Mouse (Mus musculus) fibroblast of lung, adult 2 months (primary cell): ENCODE measurements at regions not wholly inside any gene's neighbourhood (a gene's known extent, or its start where the extent isn't known, plus 50 kb on each side); places are given as distances from the start of the nearest gene placed in this dataset.

ENCODE experiments used
- DNase-seq: peaks from one replicate; pipeline ENCODE4 v3.0.0-alpha.2; 2011; ENCODE audit warnings: low read depth

DNA sequence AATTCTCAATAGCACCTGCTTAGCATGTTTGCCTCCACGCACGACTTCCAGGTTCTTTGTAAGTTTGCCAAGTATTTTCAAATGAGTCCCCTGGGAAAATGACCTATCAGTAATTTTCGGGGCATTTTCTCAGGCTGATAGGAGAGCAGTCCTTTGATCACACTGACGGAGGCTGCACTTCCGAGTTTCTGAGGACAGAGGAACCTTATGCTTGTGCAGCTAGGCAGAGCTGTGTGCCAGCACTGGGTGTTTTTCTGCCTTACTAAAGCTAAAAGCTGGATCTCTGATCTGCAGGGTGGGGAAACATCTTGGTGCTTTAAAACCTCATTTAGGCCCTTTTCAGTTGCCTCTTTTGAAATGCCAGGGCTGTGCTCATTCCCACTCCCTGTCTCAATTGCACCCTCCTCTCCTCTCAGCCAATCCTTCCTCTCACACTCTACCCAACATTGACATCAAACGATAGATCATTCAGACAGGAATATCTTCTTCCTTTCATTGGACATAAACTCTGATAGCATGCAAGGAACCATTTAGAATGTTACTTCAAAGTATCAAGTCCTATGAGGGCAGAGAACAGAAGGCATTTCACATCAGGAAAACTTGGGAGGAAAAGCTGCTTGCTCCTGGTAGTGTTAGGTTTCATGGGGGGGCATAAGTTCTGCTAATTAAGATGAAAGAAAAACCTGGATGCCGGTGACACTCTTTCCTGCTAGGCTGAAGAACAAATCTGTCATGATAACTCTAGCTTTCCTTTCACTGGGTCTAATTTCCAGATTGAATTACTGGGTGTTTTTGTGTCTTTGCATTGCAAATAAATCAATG lies 95.3 kb downstream of the Lurap1l start:
- no peak for DNase-seq

DNA sequence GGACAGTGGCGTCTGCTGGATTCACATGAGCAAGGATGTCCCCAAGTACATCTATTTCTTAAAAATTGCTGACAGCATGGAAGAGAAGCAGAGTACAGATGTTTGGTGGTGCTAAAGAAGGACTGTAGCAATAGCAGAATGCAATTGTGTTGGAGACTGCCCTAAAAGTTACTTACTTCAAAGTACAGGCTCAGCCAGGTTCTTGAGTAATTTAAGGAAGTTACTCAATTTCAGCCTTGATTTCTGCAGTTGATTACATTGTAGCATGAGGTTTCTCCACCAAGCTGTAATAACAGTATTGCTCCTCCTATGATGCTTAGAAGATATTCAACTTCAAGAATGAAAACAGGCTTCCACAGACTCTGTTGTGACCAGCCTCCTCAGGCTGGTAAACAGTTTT lies 96.1 kb downstream of the Lurap1l start:
- DNase-seq = no peak

GRCm38 (mm10) chr4:81021850-81022249 lies 111.4 kb downstream of the Lurap1l start:
- DNase-seq = no peak

DNA sequence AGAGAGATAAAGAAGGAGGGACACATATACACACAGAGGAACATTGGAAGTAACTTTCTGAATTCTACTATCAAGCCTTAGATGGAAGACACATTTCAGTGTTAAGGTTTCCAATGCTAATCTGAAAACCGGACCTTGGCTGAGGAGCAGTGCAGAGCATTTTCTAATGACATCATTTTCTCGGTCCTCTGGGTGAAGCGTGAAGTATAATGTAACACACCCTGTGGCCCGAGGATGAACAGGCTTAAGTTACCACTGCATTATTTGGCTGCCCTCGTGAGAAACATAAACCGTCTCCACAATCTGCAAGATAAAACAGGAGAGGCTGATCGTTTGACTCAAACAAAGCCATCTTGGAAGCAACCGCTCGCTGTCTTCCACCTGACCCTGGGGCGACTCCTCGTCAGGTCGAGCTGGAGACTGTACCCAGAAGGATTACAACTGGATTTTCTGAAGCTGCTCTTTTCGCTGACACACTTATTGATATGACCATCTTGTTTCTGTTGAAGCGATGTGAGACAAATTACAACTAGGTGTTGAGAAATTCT lies 113.1 kb downstream of the Lurap1l start:
- DNase-seq = no peak

- no peak for DNase-seq
Measured at GRCm38 (mm10) chr4:81027558-81027957, 117.1 kb downstream of the Lurap1l start.

DNA sequence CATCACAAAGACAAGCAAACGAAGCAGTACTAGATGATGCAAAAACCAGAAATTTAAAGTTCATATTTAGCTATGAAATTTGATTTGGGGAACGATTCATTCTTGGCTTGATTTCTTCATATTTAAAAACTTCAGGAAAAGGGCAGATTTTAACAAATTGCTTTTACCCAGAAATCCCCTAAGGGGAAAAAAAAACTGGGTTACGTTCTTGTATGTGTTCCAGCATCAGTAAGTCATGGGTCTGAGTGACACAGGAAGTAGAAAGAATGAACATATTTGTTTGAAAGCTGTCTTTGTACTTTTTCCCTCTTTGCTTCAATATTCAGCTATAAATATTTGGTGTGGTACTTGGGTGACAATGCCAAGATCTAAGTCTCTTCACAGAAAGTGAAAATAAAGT lies 120.2 kb downstream of the Lurap1l start:
- no peak for DNase-seq

DNA sequence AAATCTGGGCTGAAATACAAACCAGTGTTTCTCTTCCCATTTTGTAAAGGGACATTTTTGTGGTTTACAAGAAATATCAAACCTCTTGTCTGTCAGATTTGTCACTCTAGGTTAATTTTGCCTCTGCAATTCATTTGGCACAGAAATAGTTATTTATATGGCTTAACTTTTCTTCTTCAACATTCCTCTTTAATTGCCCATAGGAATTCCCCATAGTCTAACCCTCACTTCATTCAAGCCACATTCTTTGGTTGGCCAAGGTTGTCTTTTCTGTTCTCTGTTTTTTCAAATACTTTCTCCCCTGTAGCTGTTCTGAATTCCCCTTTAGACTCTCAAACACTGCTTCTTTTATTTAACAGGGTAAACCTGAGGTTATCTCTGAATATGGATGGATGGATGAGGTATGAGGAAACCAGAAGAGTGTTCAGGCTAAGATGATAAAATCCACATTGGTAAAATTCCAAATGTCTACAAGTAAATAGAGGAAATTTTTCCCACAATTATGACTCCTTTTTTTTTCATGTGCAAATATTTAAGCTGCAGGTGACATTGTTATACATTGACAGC lies 127.0 kb downstream of the Lurap1l start:
- no peak for DNase-seq

GRCm38 (mm10) chr4:81058227-81058626 lies 147.8 kb downstream of the Lurap1l start:
- peak; percentile 49 for DNase-seq

- DNase-seq = peak; percentile 47
Measured at GRCm38 (mm10) chr4:81058809-81059208, 148.4 kb downstream of the Lurap1l start.

DNA sequence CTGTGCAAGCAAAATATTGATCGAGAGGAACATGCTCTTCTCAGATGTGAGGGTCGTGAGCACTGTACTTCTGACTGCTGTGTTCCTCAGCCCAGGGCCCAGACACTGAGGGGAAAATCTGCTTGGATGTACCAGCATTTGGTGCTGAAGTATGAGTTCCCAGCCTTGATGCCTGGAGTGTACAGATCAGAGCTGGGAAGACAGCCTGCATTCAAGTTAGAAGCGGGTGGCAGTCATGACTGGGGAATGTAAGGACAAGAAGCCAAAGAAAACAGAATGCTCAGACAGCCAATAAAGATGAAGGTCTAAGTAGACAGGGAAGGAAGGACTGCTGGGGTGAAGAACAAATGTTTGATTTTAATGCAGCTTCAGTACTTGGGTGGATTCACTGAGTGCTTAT lies 148.9 kb downstream of the Lurap1l start:
- DNase-seq = peak; percentile 77

GRCm38 (mm10) chr4:81082290-81082947 lies 172.0 kb downstream of the Lurap1l start:
- DNase-seq = no peak

DNA sequence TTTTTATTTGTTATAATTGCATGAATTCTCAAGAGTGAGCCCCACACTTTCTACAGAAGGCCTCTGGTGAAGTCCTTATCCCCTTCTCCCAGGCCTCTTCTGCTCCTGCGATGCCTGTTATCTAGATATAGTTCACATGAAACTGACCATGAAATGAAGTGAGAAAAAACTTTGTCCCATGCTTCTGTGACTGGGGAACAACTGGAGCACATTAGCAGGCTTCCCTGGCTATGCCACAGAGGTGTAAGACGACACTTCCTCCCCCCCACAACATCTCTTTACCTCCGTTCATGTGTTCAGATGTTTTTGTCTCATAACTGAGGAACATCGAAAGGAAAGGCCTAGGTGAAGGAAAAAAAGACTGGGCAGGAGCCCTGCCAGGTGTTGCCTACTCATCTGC lies 174.7 kb downstream of the Lurap1l start:
- no peak for DNase-seq

- DNase-seq = peak; percentile 73
Measured at GRCm38 (mm10) chr4:81096581-81096980, 186.1 kb downstream of the Lurap1l start.

DNA sequence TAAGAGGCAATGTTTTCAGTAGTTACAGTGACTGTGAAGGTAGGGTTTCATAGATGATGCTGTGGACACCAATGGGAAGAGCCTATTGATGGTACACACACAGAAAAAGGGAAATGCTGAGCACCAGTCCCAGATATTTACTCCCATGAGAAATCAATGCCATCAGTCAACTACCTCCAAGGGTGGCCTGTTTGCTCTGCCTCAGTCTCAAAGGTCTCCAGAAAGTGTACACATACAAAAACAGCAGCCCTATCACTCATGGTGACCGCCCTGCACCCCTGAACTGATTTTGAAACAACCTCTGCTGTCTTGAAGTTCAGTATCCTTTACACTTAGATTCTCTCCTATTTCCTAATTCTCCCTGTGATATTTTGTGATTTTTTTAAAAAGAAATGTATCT lies 187.2 kb downstream of the Lurap1l start:
- no peak for DNase-seq

GRCm38 (mm10) chr4:81101049-81101448 lies 190.6 kb downstream of the Lurap1l start:
- DNase-seq = no peak

DNA sequence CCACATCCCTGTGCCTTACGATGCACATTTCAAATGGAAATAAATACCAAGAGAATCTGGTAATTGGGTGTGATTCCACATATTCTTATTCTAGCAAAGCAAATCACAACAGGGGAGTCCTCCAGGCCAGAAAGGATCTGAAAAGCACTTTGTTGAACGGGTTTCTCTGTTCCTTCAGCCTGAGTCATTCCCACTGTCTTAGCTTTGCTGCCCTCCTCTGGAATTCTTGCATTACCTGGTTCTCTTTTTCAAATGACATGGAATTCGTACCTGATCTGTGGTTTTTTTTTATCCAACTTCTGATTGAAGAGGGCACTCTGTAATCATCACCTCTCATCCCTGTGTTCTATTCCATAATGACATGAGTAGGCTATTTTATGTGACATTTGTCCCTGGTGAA lies 200.9 kb downstream of the Lurap1l start:
- DNase-seq = no peak

GRCm38 (mm10) chr4:81116411-81116810 lies 206.0 kb downstream of the Lurap1l start:
- no peak for DNase-seq

GRCm38 (mm10) chr4:81124155-81124554 lies 213.7 kb downstream of the Lurap1l start:
- no peak for DNase-seq

- peak; percentile 25 for DNase-seq
Measured at GRCm38 (mm10) chr4:81129874-81130273, 219.4 kb downstream of the Lurap1l start.

- no peak for DNase-seq
Measured at GRCm38 (mm10) chr4:81173111-81173510, 262.7 kb downstream of the Lurap1l start.

DNA sequence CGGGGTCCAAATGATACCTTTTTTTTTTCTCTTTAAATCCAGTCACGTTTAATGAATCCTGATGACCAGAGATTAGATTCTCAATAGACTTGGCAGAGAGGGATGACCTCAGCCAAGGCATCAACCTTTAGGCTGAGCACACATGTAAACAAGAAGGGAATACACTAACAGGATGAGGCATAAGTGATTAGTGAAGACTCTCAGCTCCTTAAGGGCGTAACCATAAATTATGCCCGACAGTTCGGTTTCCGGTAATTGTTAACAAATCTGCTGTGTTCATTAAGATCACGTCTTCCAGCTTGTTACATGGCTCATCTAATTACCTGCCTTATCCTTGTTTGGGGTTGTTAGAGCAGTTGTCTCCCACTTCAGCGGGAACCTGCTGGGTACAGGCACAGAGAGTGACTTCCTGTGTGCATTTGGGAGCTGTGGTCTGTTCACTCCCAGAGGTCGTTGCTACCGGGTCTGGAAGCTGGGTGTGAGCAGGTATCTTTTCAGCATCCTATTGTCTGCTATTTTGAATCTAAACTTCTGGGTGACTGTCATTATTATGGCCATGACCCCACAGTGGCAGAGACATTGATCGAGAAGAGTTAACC lies 265.1 kb downstream of the Mpdz start:
- DNase-seq = no peak

- DNase-seq = no peak
Measured at GRCm38 (mm10) chr4:81178047-81178781, 264.4 kb downstream of the Mpdz start.
